Mouse (Mus musculus): ENCODE measurements at regions not wholly inside any gene's neighbourhood (a gene's known extent, or its start where the extent isn't known, plus 50 kb on each side); places are given as distances from the start of the nearest gene placed in this dataset.
"Not testable (repeated sequence)": the region's sequence is repeated elsewhere in the genome, so short reads cannot be mapped to it uniquely, and the experiment has no call there.

GRCm38 (mm10) chr19:35485616-35486015 lies 563.5 kb downstream of the Kif20b start:
- not testable (repeated sequence) for H3K27me3 ChIP-seq (replicated peaks; ENCODE audit: control insufficient read depth, insufficient read depth, low read length); DNase-seq (ENCODE audit: low spot score); H3K4me1 ChIP-seq (ENCODE audit: control insufficient read depth, insufficient read depth, low read length); H3K4me3 ChIP-seq (ENCODE audit: low read depth, low read length); H3K36me3 ChIP-seq (ENCODE audit: control insufficient read depth, insufficient read depth, low read length); H3K27ac ChIP-seq (replicated peaks; ENCODE audit: low read depth, low read length); H3K9me3 ChIP-seq (ENCODE audit: control insufficient read depth, low read length); H3K9ac ChIP-seq (ENCODE audit: low read depth, low read length); ATAC-seq (ENCODE audit: low read depth); H3K4me2 ChIP-seq (ENCODE audit: low read depth, low read length)
- 82% methylated on average over 2 of the region's 2 CpGs for WGBS

- no peaks in the 10 kb centered on the region for H3K36me3 ChIP-seq (ENCODE audit: control insufficient read depth, insufficient read depth, low read length)
- H3K9ac ChIP-seq (ENCODE audit: low read depth, low read length): no peak overlapping the region
- no peak overlapping the region for H3K4me3 ChIP-seq (ENCODE audit: low read depth, low read length)
- no peaks in the 10 kb centered on the region for H3K4me1 ChIP-seq (ENCODE audit: control insufficient read depth, insufficient read depth, low read length)
- no peaks in the 10 kb centered on the region for H3K27me3 ChIP-seq (replicated peaks; ENCODE audit: control insufficient read depth, insufficient read depth, low read length)
- H3K4me2 ChIP-seq (ENCODE audit: low read depth, low read length): no peak overlapping the region
- H3K9me3 ChIP-seq (ENCODE audit: control insufficient read depth, low read length): no peaks in the 10 kb centered on the region
- WGBS: 78% methylated on average over 1 of the region's 1 CpGs
- ATAC-seq (ENCODE audit: low read depth) (no peak), DNase-seq (ENCODE audit: low spot score) (no peak)
- H3K27ac ChIP-seq (replicated peaks; ENCODE audit: low read depth, low read length): no peak overlapping the region
These were observed 560.3 kb downstream of the Kif20b start for GRCm38 (mm10) chr19:35482469-35482868.

GRCm38 (mm10) chr19:35453942-35454341 lies 531.8 kb downstream of the Kif20b start:
- Histone ChIP-seq H3K36me3 (ENCODE audit: control insufficient read depth, insufficient read depth, low read length) (no peaks in the 10 kb centered on the region), H3K27ac (replicated peaks; ENCODE audit: low read depth, low read length) (no peak overlapping the region), H3K4me3 (ENCODE audit: low read depth, low read length) (no peak overlapping the region), H3K27me3 (replicated peaks; ENCODE audit: control insufficient read depth, insufficient read depth, low read length) (no peaks in the 10 kb centered on the region), H3K4me2 (ENCODE audit: low read depth, low read length) (no peak overlapping the region), H3K9me3 (ENCODE audit: control insufficient read depth, low read length) (no peaks in the 10 kb centered on the region), H3K4me1 (ENCODE audit: control insufficient read depth, insufficient read depth, low read length) (no peaks in the 10 kb centered on the region), H3K9ac (ENCODE audit: low read depth, low read length) (no peak overlapping the region)
- no peak for ATAC-seq (ENCODE audit: low read depth)
- no peak for DNase-seq (ENCODE audit: low spot score)
- 74% methylated on average over 3 of the region's 3 CpGs for WGBS

- Histone ChIP-seq H3K4me1 (ENCODE audit: control insufficient read depth, insufficient read depth, low read length) (no peaks in the 10 kb centered on the region), H3K27me3 (replicated peaks; ENCODE audit: control insufficient read depth, insufficient read depth, low read length) (no peaks in the 10 kb centered on the region), H3K4me2 (ENCODE audit: low read depth, low read length) (no peak overlapping the region), H3K9ac (ENCODE audit: low read depth, low read length) (no peak overlapping the region), H3K4me3 (ENCODE audit: low read depth, low read length) (no peak overlapping the region), H3K27ac (replicated peaks; ENCODE audit: low read depth, low read length) (no peak overlapping the region), H3K9me3 (ENCODE audit: control insufficient read depth, low read length) (no peaks in the 10 kb centered on the region), H3K36me3 (ENCODE audit: control insufficient read depth, insufficient read depth, low read length) (no peaks in the 10 kb centered on the region)
- 85% methylated on average over 5 of the region's 5 CpGs for WGBS
- DNase-seq (ENCODE audit: low spot score) (no peak), ATAC-seq (ENCODE audit: low read depth) (no peak)
These were observed 520.3 kb downstream of the Kif20b start for GRCm38 (mm10) chr19:35442466-35442865.

- Histone ChIP-seq H3K27ac (replicated peaks; ENCODE audit: low read depth, low read length) (no peak overlapping the region), H3K4me1 (ENCODE audit: control insufficient read depth, insufficient read depth, low read length) (no peaks in the 10 kb centered on the region), H3K4me3 (ENCODE audit: low read depth, low read length) (no peak overlapping the region), H3K27me3 (replicated peaks; ENCODE audit: control insufficient read depth, insufficient read depth, low read length) (no peaks in the 10 kb centered on the region), H3K9me3 (ENCODE audit: control insufficient read depth, low read length) (no peaks in the 10 kb centered on the region), H3K36me3 (ENCODE audit: control insufficient read depth, insufficient read depth, low read length) (no peaks in the 10 kb centered on the region), H3K9ac (ENCODE audit: low read depth, low read length) (no peak overlapping the region), H3K4me2 (ENCODE audit: low read depth, low read length) (no peak overlapping the region)
- ATAC-seq (ENCODE audit: low read depth): no peak
- no peak for DNase-seq (ENCODE audit: low spot score)
- 69% methylated on average over 2 of the region's 2 CpGs for WGBS
These were observed 515.9 kb downstream of the Kif20b start for GRCm38 (mm10) chr19:35438074-35438473.
